Mouse (Mus musculus) kidney, postnatal 14 days (tissue): ENCODE measurements around the gene Vwa8.
A peak's percentile ranks its signal among the peaks of the same experiment; 100 is the strongest.

Experiments used
- DNase-seq: peaks from one replicate; pipeline ENCODE4 v3.0.0; 2022; ENCODE audit warnings: mixed read lengths

Vwa8 gene

GRCm38 (mm10) chr14:78848941-78849911 lies at the start of gene Vwa8:
TSS of gene Vwa8 (plus strand) at chr14:78849052.
- peak; percentile 95 for DNase-seq

- DNase-seq = no peak
Measured at GRCm38 (mm10) chr14:78802378-78802777, 46.5 kb upstream of the Vwa8 start.

- DNase-seq = no peak
Measured at GRCm38 (mm10) chr14:78803924-78804323, 44.9 kb upstream of the Vwa8 start.

- no peak for DNase-seq
Measured at GRCm38 (mm10) chr14:78812896-78813295, 36.0 kb upstream of the Vwa8 start.

GRCm38 (mm10) chr14:78816411-78816810 lies 32.4 kb upstream of the Vwa8 start:
- peak; percentile 49 for DNase-seq

- DNase-seq = peak; percentile 9
Measured at GRCm38 (mm10) chr14:78817651-78818050, 31.2 kb upstream of the Vwa8 start.

GRCm38 (mm10) chr14:78818406-78818805 lies 30.4 kb upstream of the Vwa8 start:
- DNase-seq = no peak

GRCm38 (mm10) chr14:78824013-78824412 lies 24.8 kb upstream of the Vwa8 start:
- DNase-seq = no peak

- DNase-seq = no peak
Measured at GRCm38 (mm10) chr14:78824507-78824906, 24.3 kb upstream of the Vwa8 start.

- no peak for DNase-seq
Measured at GRCm38 (mm10) chr14:78831158-78831557, 17.7 kb upstream of the Vwa8 start.

GRCm38 (mm10) chr14:78847948-78848347 lies 904 bp upstream of the Vwa8 start:
- no peak for DNase-seq

GRCm38 (mm10) chr14:78848477-78848876 lies 375 bp upstream of the Vwa8 start:
- DNase-seq = peak; percentile 44

GRCm38 (mm10) chr14:78849961-78850578 lies 1.2 kb downstream of the Vwa8 start:
- no peak for DNase-seq

GRCm38 (mm10) chr14:78850666-78851065 lies 1.8 kb downstream of the Vwa8 start:
- peak; percentile 69 for DNase-seq

- DNase-seq = no peak
Measured at GRCm38 (mm10) chr14:78851366-78851765, 2.5 kb downstream of the Vwa8 start.

GRCm38 (mm10) chr14:78852401-78853246 lies 3.8 kb downstream of the Vwa8 start:
- DNase-seq = peak; percentile 69

GRCm38 (mm10) chr14:78861156-78861555 lies 12.3 kb downstream of the Vwa8 start:
- no peak for DNase-seq

- no peak for DNase-seq
Measured at GRCm38 (mm10) chr14:78870036-78870435, 21.2 kb downstream of the Vwa8 start.

GRCm38 (mm10) chr14:78877176-78877575 lies 28.3 kb downstream of the Vwa8 start:
- DNase-seq = no peak

GRCm38 (mm10) chr14:78878402-78879045 lies 29.7 kb downstream of the Vwa8 start:
- DNase-seq = no peak

- no peak for DNase-seq
Measured at GRCm38 (mm10) chr14:78880879-78881278, 32.0 kb downstream of the Vwa8 start.

GRCm38 (mm10) chr14:78881563-78881962 lies 32.7 kb downstream of the Vwa8 start:
- no peak for DNase-seq
